Mouse (Mus musculus) urinary bladder, postnatal 36 days (tissue): ENCODE measurements around the gene Spz1.

Source experiments
- DNase-seq, 2 experiments: peaks; one replicate each; pipeline ENCODE4 v3.0.0; 2022; ENCODE audit warnings: low spot score in 2 of 2, mixed read lengths in 1 of 2

Gene Spz1

DNA sequence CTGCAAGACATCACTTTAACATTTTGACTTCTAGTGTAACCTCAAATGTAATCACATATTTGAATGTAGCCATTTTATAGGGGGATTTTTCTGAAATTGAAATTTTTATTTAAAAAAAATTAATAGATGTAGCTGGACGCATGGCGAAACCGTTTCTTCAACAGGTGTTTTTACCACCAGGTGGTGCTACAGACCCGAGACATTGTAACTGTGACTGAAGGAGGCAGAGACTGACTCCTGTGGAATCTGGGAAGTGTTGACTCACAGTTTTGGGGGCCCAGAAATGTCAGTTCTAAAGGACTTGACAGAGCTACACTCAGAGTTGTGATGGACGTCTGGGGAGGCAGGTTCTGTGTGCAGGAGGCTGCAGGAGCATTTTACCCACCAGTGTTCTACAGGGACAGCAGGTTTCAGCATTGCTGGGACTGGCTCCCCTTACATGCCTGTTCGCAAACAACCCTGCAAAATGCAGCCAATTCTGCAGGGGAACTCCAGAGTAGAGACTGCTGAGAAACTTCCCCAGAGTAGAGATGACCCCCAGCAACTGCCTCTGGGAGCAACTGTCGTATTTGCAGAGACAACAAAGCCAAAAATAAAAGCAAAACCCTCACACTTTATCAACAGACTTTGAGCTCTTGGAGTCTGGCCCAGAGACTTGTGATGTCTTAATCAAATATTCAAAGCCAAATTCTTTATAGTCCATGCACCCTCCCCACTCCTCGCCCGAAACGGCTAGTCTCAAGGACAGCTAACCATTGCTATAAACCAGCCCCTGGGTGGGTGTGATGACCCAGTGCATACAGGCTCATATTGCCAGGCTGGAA is 4.5 kb upstream of the Spz1 start:
- DNase-seq: peak; percentile 56 to 66

DNA sequence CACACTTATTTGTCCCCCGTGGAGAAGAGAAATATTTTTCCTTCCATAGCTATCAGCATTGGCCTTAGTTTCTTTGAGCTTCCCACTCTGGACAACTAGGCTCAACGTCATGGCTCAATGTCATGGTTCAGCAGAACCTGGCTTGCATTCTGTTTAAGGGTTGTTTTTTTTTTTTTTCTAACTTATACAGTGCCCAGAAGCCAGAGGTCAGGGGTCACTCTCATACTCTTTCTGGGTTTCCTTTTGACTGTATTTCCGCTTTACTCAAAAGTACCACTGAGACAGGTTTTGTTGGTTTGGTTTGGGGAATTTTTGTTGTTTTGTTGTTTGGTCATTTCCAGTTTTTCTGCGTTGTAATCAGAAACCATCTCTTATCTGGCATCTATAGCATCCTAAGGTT is 2.2 kb upstream of the Spz1 start:
- no peak for DNase-seq

DNA sequence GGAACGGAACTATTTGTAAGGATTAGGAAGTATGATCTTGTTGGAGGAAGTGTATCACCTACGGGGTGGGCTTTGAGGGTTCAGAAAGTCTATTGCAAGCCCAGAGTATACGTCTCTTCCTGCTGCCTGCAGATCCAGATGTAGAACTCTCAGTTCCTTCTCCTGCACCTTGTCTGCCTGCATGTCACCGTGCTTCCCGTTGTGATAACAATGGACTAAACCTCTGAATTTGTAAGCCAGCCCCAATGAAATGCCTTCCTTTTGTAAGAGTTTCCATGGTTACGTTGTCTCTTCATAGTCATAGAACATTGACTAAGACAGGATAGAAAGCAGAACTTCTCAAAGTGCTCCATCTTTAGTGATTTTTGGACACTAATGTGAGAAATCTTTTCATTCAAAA is 716 bp upstream of the Spz1 start:
- no peak for DNase-seq

DNA sequence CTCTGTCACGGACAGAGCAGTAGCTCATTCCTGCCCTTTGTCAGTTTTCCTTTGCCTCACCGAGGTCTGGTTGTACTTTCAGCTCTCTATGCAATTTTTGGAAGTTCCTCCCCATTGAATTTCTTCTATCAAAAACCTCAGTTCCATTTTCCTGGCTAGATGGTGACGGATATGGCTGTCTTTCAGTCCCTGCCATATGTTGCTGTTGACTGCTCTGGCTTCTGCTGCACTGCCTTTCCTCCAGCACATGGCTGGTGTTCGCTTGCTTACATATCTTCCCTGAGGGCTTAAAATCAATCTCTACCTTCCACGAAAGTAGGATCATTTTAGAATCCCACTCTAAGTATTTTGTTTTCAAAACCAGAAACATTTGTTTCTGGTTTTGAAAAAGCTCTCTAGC is 16.5 kb downstream of the Spz1 start:
- DNase-seq: no peak

DNA sequence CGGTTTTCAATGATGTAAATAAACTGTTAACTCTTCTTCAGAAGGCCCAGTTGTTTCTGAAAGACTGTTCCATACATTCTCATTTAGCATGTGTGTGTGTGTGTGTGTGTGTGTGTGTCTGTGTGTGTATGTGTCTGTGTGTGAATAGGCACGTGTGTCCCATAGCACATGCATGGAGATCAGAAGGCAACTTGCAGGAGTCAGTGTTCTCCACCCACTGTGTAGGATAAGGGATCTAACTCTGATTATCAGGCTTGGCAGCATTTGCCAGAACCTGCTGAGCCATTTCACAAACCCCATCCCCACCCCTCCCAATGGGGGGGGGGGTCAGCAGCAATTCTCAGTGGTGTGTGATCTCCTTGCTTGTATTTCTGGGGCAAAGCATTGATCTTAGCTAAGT is 18.7 kb downstream of the Spz1 start:
- no peak for DNase-seq

DNA sequence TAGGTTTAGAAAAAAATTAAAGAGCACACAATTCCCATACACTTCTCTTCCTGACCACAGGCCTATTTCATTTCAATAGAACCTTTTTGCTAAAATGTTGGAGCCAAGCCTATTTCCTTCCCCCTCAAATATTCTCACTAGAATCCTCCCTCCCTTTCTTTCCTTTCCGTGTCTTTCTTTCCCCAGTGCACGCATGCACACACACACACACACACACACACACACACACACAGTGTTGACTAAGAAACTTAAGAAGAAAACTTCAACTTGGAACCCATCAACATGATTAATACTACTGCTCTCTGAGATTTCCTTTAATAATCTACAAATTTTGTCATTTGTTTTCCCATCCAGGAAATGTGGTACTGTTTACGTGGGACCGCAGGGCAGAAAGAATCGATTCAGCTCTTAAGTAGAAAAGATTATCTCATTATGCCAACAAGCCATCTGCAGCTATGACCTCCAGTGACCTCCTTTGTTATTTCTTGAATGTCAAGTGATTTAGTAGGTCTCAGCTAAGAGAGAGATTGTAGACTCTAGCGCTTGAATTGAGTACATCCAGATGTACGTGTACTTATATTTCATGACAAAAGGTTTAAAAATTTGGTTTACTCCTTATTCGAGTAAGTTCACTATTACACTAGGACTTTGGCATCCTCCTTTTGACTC is 19.4 kb downstream of the Spz1 start:
- no peak for DNase-seq

DNA sequence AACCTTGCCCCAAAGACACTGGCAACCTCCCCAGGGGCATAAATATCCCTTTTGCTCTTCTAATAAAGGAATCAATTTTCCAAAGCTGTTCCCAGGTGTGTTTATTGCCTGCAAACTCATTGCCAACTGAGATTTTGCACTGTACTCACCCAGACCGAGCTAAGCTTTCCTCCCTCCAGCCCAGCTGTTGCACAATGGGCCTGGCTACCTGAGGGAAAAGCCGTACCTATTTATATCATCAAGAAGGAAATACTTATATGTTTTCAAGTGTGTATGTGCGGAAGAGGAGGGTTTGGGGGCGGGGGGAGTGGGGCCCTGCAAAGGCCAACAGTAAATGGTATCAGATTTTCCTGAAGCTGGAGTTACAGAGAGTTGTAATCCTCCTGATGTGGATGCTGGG is 28.9 kb downstream of the Spz1 start:
- no peak for DNase-seq

DNA sequence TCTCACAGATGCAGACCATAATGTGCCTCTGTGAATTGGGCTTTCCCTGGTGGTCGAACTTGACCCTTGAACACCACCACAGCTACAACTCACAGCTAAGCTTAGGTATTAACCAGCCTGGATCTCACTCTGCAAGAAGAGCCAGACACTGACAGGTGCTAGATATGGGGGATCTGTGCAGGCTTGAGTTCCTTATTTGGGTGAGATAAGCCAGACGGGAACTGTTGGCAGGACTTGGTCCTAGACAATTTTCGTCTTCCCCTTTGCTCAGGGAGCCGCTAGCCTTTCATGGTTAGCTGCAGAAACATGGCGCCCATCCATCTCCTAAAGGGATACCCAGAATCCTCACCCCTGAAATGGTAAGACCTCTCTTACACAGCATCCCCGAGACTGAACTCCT is 35.0 kb downstream of the Spz1 start:
- no peak for DNase-seq

DNA sequence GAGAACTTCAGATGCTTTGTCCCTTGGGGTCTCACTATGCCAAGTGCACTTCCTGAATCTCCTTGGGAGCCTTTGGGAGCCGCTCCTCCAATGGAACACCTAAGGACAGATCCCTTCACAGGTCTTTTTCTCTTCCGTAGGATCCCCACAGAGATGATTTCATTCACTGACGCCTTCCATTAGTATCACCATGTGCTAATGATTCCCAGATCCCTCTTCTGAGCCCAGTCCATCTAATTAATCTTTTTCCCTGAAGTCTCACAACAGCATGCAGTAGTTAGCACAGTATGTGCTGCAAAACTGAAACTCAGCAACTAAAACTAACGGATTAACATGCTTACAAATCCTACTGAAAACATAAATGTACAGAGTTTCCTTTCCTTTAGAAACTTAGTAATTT is 36.8 kb downstream of the Spz1 start:
- no peak for DNase-seq

DNA sequence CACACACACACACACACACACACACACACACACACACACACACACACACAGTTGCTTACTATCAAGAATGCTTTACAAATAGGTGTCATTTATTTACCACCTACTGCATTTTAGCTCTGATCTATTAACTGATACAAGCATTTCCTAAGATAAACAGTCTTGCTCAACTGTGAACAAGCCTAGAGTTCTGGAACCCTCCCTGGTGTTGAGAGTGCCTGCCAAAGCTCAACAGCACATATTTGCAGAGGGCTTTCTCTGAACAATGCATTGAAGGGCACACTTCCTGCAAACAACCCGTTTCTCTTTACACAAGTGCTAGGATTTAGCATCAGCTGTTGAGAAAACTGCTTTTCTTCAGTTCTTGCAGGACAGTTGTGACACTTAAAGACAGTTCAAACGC is 42.2 kb downstream of the Spz1 start:
- no peak for DNase-seq

DNA sequence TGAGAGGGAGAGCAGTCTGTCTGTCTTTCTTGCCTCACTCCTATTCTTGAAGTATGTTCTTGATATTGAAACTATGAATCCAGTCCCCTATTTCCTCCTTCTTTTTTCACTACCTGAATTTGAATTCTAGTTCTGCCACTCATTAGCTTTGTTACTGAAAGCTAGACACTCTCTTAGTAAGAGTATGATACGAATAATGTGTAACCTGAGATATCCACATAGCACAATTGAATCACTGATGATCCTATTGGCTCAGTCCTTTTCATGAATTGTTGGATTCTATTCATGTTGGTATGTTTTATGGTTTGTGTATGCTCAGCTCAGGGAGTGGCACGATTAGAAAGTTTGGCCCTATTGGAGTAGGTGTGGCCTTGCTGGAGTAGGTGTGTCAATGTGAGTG is 43.8 kb downstream of the Spz1 start:
- DNase-seq: no peak

DNA sequence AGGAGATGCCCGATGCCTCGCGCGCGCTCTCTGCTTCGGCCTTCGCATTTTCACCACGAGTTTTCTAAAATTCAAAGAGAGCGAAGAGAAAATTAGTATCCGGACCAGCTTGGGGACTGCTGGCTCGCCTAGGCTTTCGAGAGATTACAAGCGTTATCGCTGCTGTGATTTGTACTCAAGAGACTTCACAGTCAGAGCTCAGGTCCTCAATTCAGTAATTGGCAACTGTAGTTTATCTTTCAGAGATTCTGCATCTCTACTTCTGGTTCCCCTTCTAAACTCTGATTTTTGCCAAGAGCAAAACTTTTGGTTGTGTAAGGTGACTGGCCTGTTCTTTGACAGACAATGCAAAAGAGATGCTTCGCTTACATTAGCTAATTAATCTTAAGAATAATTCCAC is 44.7 kb downstream of the Spz1 start:
- no peak for DNase-seq

DNA sequence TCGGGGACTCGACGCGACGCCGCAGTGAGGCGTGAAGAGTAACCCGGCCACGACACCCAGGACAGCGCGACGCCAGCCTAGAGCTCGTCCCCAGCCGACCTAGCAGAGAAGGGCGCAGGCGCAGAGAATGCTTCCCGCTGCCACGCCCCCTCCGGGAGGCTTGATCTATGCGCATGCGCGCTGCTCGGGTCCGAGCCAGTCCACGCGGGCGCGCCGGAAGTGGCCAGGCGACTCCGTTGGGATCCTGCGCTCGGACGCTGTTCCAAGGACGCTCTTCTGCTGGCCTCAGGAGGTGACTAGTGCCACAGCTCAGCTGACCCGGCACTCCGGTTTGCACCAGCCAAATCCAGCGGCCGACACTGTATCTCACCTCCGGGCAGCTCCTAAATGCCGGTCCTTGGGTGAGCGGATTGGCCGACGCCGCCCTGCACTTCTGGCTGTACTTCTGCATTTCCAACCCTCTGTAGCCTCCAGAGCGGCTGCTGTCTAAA is 45.2 kb downstream of the Spz1 start, which contains the start of gene Zfyve16:
Gene Zfyve16 (minus strand): TSS at position 148 of the 491 bp plus-strand sequence.
- peak; percentile 94 to 95 for DNase-seq

DNA sequence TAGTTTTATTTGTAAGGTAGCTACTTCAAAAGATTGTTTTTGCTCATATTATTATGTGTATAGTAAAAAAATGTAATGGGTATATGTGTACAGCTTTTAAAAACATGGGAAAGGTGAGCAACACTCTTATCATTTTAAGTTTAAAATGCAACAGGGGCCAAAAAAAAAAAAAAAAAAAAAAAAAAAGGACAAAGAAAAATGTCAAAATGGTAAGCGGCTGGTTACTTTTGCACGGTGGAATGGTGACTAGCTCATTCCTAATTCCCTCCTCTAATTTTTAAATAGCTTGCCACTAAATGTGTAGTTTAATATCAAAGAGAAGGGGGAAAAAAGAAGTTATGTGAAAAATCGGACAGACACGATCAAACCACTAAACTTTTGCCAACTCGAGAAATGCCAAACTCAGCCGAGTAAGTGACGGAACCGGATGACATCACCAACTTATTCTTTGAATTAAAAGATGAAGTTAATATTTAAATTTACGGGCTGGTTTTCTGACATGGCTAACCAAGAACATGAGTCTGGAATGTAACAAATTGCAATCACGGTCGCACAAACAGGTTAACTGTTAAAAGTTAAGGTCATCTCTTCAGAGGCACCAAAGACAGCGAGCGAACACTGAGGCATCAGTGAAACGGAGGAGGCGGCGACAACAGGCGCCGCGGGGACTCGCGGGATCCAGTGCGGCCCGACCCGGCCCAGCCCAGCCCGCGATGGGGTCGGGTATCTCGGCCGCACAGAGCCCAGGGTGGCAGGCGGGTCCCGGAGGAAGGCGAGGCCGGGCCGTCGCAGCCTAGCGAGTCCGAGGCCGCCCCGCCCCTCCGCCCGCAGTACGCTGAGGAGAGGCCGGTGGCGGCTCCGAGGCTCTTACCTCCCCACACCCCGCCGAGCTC is 45.9 kb downstream of the Spz1 start:
- DNase-seq: no peak
